Mouse (Mus musculus) bone marrow macrophage, adult 2 months (primary cell): ENCODE results near the gene Aldh1l1. TPM values are rescaled to one million over a fixed set of nuclear protein-coding genes. Genes with fewer than 3 reads are reported as not detected.

Experiments used
- H3K27ac ChIP-seq: 2 replicates; pipeline ENCODE4 v1.5.1; 2012; ENCODE audit warnings: low read depth, low read length; ENCODE audit not compliant: insufficient read depth
- H3K4me1 ChIP-seq: 2 replicates; pipeline ENCODE4 v1.6.1; 2012; ENCODE audit warnings: low read length; ENCODE audit not compliant: control insufficient read depth, insufficient read depth
- H3K4me3 ChIP-seq: 2 replicates; pipeline ENCODE4 v1.5.1; 2012; ENCODE audit warnings: mild to moderate bottlenecking, low read length, moderate library complexity; ENCODE audit not compliant: insufficient read depth
- CTCF ChIP-seq: IDR thresholded peaks from 2 replicates; pipeline ENCODE4 v1.5.1; 2012; ENCODE audit warnings: low read depth, mild to moderate bottlenecking, low read length, moderate library complexity
- POLR2A ChIP-seq: IDR thresholded peaks from 2 replicates; pipeline ENCODE4 v1.6.1; 2012; ENCODE audit warnings: mild to moderate bottlenecking, low read depth, low read length, borderline replicate concordance
- polyA plus RNA-seq: library from polyadenylated mRNA; stranded (reverse); fragments of >200 nt; gene quantifications from 2 replicates; pipeline ENCODE4 v1.2.4, GENCODE M21; 2012; ENCODE audit not compliant: missing spikeins, insufficient read depth, insufficient read length

The Aldh1l1 gene
- polyA plus RNA-seq, 1 experiment = 7.8 TPM

DNA sequence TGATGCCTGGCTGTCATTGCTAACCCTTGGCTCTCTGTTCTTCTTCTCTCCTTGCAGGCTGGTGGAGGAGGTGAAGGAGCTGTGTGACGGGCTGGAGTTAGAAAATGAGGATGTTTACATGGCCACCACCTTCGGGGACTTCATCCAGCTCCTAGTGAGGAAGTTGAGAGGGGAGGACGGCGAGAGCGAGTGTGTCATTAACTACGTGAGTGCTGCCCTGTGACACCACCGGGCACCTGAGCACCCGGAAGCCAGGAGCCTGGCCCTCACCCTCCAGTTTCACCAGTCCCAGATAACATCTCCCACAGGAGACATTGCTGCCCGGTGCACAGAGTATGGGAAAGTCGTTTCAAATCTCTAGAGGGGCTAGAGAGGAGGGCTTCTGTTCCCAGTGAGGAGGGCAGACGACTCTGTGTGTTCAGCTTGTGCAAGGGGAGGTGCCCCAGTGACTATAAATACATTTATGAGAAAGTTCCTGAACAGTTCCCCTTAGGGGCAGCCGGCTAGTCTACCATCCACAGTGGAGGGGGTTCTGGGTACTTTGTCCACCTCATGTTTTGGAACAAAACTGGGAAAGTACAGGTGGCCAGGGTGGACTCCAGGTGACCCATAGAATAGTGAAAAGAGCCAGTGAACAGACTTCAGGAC, 83.6 kb downstream of the Aldh1l1 start:
- Histone ChIP-seq H3K4me3 (no peak overlapping the region), H3K4me1 (peaks cover 9% of the 10 kb centered on the region), H3K27ac (no peak overlapping the region)
- TF ChIP-seq POLR2A (no peak), CTCF (no peak)

DNA sequence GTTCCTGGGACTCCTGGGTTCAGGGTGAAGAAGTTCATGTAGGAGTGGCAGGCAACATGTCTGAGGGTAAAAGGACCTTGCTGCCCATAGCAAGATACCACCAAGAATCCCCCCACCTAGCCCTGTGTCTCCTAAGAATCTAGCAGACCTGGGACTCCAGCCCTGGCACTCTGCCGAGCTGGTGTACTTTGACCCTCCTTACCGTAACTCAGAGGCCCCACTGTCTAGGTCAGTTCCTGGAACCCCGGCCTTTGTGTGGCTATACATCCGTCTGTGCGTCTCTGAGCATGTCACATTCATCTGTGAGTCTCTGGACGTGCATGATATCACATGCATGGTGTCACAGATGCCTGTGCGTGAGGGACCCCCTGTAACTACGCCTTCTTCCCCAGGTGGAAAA, 84.2 kb downstream of the Aldh1l1 start:
- no peak overlapping the region for H3K27ac ChIP-seq
- TF ChIP-seq POLR2A (no peak), CTCF (no peak)
- H3K4me3 ChIP-seq = no peak overlapping the region
- peaks cover 9% of the 10 kb centered on the region for H3K4me1 ChIP-seq

DNA sequence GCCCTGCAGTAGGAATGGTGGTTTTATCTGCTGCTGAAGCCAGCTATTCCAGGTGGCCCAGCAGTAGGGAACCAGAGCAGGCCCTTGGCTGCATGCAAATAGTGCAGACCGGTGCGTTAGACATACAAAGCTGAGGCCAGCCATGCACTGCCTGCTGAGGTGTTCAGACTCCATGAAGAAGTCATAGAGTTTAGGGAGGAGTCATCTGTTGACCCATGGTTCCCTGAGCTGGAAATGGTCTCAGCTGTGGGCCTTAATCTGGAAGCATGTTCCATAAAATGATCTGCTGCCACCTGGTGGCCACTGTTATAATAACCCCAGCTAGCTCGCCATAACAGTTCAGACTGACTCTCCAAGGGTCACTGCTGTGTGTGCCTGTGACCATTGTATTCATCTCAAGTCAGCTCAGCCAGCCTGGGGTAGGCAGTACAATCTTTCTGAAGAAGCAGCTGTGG, 89.1 kb downstream of the Aldh1l1 start:
- H3K27ac ChIP-seq = no peak overlapping the region
- no peak for TF ChIP-seq POLR2A
- no peak for TF ChIP-seq CTCF
- no peaks in the 10 kb centered on the region for H3K4me1 ChIP-seq

DNA sequence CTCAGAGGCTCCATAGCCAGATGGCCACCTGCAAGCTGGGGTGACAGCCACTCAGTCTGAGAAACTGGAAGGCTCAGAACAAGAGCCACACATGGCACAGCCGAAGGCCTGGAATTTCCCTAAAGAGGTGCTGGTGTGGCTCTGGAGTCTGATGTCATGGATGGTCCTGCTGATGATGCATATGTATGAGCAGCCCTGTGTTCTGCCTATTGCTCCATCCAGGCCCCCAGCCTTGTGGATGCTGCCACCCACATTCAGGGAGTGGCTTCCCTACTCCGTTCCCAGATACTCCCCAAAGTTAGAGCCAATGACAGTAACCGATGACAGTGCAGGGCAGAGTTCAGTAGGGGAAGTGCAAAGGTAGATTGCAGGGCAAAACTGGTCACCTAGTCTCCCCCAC, 91.9 kb downstream of the Aldh1l1 start:
- TF ChIP-seq POLR2A = no peak
- no peak overlapping the region for H3K27ac ChIP-seq
- H3K4me3 ChIP-seq = no peak overlapping the region

More for the DNA sequence above, 89.1 kb downstream of the Aldh1l1 start:
- no peak overlapping the region for H3K4me3 ChIP-seq

DNA sequence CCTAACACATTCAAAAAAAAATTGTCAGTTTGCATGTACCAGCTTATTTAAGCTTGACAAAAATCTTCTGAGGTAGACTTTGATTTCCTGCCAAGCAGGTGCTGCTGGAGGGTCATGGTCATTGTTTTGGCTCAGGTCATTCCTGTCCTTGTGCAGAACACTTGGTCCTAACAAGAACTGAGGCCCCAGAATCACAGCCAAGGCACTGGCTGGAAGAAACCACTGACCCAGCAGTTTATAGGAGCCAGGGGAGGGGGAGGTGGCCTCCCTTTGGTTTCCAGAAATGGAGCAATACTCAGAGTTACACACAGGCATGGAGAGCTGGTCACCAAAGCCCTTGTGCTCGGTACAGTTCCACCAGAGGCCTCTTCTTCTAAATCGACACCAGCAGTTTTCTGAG, 96.1 kb downstream of the Aldh1l1 start:
- TF ChIP-seq POLR2A (no peak), CTCF (no peak)
- no peaks in the 10 kb centered on the region for H3K4me1 ChIP-seq
- H3K27ac ChIP-seq = no peak overlapping the region
- no peak overlapping the region for H3K4me3 ChIP-seq

More for the DNA sequence above, 91.9 kb downstream of the Aldh1l1 start:
- no peaks in the 10 kb centered on the region for H3K4me1 ChIP-seq

DNA sequence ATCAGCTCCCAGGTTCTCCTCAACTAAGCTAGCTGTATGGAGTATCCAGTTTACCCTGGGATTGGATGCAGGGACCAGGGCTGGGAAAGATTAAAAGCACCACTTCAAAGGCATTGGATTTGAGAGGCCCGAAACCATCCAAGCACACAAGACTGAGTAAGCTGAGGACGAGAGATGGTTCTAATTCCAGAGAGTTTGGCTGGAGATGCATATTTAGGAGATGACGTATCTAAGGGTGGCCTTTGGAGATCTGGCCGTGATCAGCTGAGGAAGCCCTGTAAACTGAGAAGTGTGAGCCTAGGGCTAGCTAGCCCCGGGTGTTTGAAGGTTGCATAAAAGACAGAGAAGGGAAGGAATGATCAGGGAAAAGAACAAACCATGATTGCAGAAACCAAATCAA, 101.9 kb downstream of the Aldh1l1 start:
- no peak for TF ChIP-seq CTCF
- no peak for TF ChIP-seq POLR2A
- Histone ChIP-seq H3K4me3 (no peak overlapping the region), H3K27ac (no peak overlapping the region), H3K4me1 (no peaks in the 10 kb centered on the region)

DNA sequence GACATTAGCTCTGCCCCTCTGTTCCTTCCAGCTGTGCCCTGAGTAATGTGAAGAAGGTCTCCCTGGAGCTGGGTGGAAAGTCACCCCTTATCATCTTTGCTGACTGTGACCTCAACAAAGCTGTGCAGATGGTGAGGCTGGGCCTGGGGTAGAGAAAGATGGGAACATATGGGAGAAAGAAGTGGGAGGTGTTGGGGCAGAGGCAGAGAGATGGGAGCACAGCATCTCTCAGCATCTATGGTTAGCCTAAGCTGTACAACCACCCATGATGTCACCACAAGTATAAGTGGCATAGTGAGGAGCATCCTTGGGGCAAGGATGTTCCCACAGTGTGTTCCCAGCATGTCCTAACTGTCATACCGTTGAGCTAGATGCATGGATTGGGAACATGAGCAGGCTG, 104.5 kb downstream of the Aldh1l1 start:
- no peaks in the 10 kb centered on the region for H3K4me1 ChIP-seq
- TF ChIP-seq CTCF (no peak), POLR2A (no peak)
- H3K27ac ChIP-seq = no peak overlapping the region
- no peak overlapping the region for H3K4me3 ChIP-seq

DNA sequence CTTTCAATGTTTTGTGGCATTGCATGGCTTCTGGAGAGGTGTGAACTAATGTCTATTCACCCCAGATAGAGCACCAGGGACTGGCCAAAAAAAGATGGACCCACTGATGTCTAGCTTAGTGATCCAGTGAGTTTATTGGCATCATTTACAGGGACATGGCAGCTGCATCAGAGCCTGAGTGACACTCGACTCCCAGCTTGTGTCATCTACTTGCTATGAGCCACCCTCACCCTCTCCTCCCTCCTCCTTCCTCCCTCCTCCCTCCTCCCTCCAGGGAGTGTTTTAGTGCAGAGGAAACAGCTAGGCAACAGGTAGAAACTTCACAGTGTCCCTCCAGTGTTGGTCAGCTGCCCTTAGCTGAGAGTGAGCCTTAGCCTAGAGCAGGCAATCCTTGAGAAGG, 108.7 kb downstream of the Aldh1l1 start:
- Histone ChIP-seq H3K4me1 (peaks cover 13% of the 10 kb centered on the region), H3K27ac (no peak overlapping the region), H3K4me3 (no peak overlapping the region)
- TF ChIP-seq POLR2A (no peak), CTCF (no peak)

DNA sequence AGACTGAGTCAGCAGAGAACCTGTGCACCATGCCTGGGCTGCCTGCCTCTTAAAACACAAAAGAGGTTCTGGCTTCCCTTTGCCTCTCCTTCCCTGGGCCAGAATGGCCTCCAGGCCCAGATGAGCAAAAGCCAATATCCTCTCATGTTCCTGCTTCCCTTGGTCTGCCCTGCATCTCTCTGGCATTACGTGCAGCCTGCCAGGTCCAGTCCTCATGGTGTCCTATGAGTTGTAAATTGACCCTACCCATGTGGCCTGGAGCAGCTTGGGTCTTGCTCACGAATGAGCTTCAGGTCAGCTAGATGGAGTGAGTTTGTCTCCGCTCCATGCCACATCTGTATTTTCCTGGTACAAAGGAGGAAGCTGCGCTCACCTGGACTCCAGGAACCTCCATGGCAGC, 110.8 kb downstream of the Aldh1l1 start:
- no peak overlapping the region for H3K4me3 ChIP-seq
- H3K27ac ChIP-seq = peak overlapping the region; percentile 30
- peaks cover 13% of the 10 kb centered on the region for H3K4me1 ChIP-seq
- TF ChIP-seq CTCF (no peak), POLR2A (no peak)

DNA sequence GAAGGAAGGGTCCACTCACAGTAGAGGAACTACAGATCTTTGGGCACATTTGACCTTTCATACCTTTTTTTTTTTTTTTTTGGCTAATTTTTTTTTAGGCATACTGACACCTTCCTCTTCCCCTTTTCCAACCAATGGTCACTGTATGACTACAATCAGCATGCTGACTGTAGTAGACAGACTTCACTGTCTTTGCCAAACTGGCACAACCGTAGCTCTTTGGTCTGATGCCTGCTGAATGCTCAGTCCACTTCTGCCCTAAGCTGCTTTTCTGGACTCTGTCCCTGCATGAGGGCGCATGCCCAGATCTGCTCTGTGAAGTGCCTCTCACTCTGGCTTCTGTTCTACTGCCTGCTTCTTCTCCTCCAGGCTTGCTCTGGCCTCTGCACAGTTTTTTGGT, 111.4 kb downstream of the Aldh1l1 start:
- Histone ChIP-seq H3K4me1 (peaks cover 13% of the 10 kb centered on the region), H3K4me3 (no peak overlapping the region), H3K27ac (peak overlapping the region; percentile 48)
- TF ChIP-seq POLR2A (no peak), CTCF (no peak)
